ENCODE assay signal across 8 mouse cellular contexts in the genomic region with DNA sequence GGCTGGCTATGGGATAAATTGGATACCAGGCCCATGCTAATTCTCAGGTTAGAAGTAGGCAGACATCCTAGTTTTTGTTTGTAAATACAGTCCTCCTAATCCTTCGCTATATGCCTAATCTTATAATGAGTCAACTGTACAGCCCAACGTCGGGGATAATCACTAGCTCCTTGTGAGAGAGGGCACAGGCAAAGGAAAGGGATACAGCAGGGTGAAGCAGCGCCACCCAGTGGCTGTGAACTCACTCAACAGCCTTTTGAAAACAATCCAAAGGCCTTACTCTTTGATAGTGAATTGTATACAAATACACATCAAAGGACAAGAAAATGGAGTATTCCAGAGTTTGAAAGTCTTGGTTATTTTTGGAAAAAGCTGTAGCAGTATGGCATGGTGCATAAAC. TPM values are rescaled to one million over a fixed set of nuclear protein-coding genes. Genes with fewer than 3 reads are reported as not detected.
DNase-seq lines count a peak whose midpoint lies in the region; ATAC-seq and TF ChIP-seq lines count a peak whose summit lies in the region.

No protein-coding gene starts in this region.

- H3K4me1 ChIP-seq in embryonic facial prominence, embryonic 10.5 days, result no peaks in the 10 kb centered on the region
- no peaks in the 10 kb centered on the region for H3K4me1 ChIP-seq in lung, embryonic 14.5 days (ENCODE audit: insufficient read depth)
- H3K4me1 ChIP-seq in small intestine, adult 2 months (ENCODE audit: control insufficient read depth, insufficient read depth, insufficient read length, low read length), result no peaks in the 10 kb centered on the region

- DNase-seq in heart, postnatal 14 days, result peak; percentile 49 to 62
- DNase-seq in heart, postnatal 25 days (ENCODE audit: low spot score), result no peak
- peak; percentile 69 for DNase-seq in A20 (ENCODE audit: low read depth, low spot score)
- peak; percentile 34 for DNase-seq in adrenal gland, adult 8-10 months
- DNase-seq in embryonic facial prominence, embryonic 10.5 days (ENCODE audit: low spot score), result peak; percentile 13
- DNase-seq in kidney, postnatal 10 days, result peak; percentile 61
- peak; percentile 68 for DNase-seq in lung, embryonic 14.5 days

- WGBS in embryonic facial prominence, embryonic 10.5 days, result 59% methylated on average over 4 of the region's 4 CpGs
- WGBS in lung, embryonic 14.5 days, result 54% methylated on average over 4 of the region's 4 CpGs
- 23% methylated on average over 4 of the region's 4 CpGs for WGBS in small intestine, adult 2 months

- H3K4me3 ChIP-seq in embryonic facial prominence, embryonic 10.5 days, result no peak overlapping the region
- H3K4me3 ChIP-seq in lung, embryonic 14.5 days (ENCODE audit: low read depth, low read length), result no peak overlapping the region
- no peak overlapping the region for H3K4me3 ChIP-seq in small intestine, adult 2 months (ENCODE audit: low read depth, low read length)

- no peak overlapping the region for H3K9ac ChIP-seq in lung, embryonic 14.5 days

- H3K9me3 ChIP-seq in embryonic facial prominence, embryonic 10.5 days, result no peaks in the 10 kb centered on the region; the same call in 1 of the 2 replicates
- no peaks in the 10 kb centered on the region; the same call in 1 of the 2 replicates for H3K9me3 ChIP-seq in lung, embryonic 14.5 days (ENCODE audit: low read depth, low read length)

- TF ChIP-seq POLR2A in small intestine, adult 2 months (IDR thresholded peaks at IDR 0.05; ENCODE audit: low read depth, low read length), result no peak

- peaks cover 70% of the 10 kb centered on the region for H3K36me3 ChIP-seq in embryonic facial prominence, embryonic 10.5 days (replicated peaks)
- peaks cover 49% of the 10 kb centered on the region for H3K36me3 ChIP-seq in lung, embryonic 14.5 days (ENCODE audit: insufficient read depth)
- peaks cover 26% of the 10 kb centered on the region for H3K36me3 ChIP-seq in small intestine, adult 2 months (ENCODE audit: control insufficient read depth, insufficient read depth, low read length)

- ATAC-seq in lung, embryonic 14.5 days (ENCODE audit: insufficient read depth), result no peak

- H3K27me3 ChIP-seq in embryonic facial prominence, embryonic 10.5 days (replicated peaks; ENCODE audit: low read depth, poor library complexity, severe bottlenecking), result no peaks in the 10 kb centered on the region
- H3K27me3 ChIP-seq in lung, embryonic 14.5 days (ENCODE audit: insufficient read depth, low read length), result no peaks in the 10 kb centered on the region
- no peaks in the 10 kb centered on the region for H3K27me3 ChIP-seq in small intestine, adult 2 months (ENCODE audit: control insufficient read depth, insufficient read depth, low read length)

- H3K27ac ChIP-seq in embryonic facial prominence, embryonic 10.5 days (replicated peaks), result no peak overlapping the region
- H3K27ac ChIP-seq in lung, embryonic 14.5 days (ENCODE audit: low read depth), result no peak overlapping the region
- no peak overlapping the region for H3K27ac ChIP-seq in small intestine, adult 2 months (ENCODE audit: insufficient read depth, low read depth, low read length)

- no peak overlapping the region for H3K4me2 ChIP-seq in lung, embryonic 14.5 days

- intact Hi-C loops in heart, postnatal 14 days (cut with DNase I), result loop anchor here (1.0 kb wide), 1 partner anchor 146 kb away; no protein-coding TSS in a partner anchor
- intact Hi-C loops in heart, postnatal 25 days (cut with DNase I), result loop anchor here (2.0 to 5.0 kb wide), 2 partner anchors 36 to 144 kb away; no protein-coding TSS in a partner anchor

- TF ChIP-seq CTCF in lung, embryonic 14.5 days (IDR thresholded peaks at IDR 0.05; ENCODE audit: low read depth), result peak; percentile 65
- TF ChIP-seq CTCF in small intestine, adult 2 months (IDR thresholded peaks at IDR 0.05; ENCODE audit: extremely low read depth, insufficient read length, insufficient replicate concordance, low read depth, low read length), result peak; percentile 77; the same call in 1 of the 2 replicates

RNA-seq across cellular contexts. Expression of gene Yae1d1, which starts 10.0 kb away (rescaled TPM):
- total RNA-seq in heart, postnatal 14 days (2021), result 10 to 100 TPM; 28.3 to 28.5 TPM
- 10 to 100 TPM; 36.1 to 36.9 TPM for total RNA-seq in heart, postnatal 25 days (2021)
- total RNA-seq in adrenal gland, adult 8-10 months (2022), result 10 to 100 TPM; 29.6 to 33.3 (median 31.6) TPM
- polyA plus RNA-seq in embryonic facial prominence, embryonic 10.5 days (2016; fragmentation: Nextera tagmentation; extraction: Ambion mirVana), result 89.2 and 90.9 TPM in 2 replicates
- polyA plus RNA-seq in lung, embryonic 14.5 days (2014; fragmentation: Nextera tagmentation; extraction: Ambion mirVana), result 74.3 and 75.2 TPM in 2 replicates
- 0.70 and 1.8 TPM in 2 replicates for polyA plus RNA-seq in small intestine, adult 2 months (2012; rRNA removed)

RNA-seq across cellular contexts. Expression of gene Rala, which starts 39.2 kb away (rescaled TPM):
- 10 to 100 TPM; 38.4 to 41.7 TPM for total RNA-seq in heart, postnatal 14 days (2021)
- 10 to 100 TPM; 39.0 to 40.9 TPM for total RNA-seq in heart, postnatal 25 days (2021)
- total RNA-seq in adrenal gland, adult 8-10 months (2022), result 10 to 100 TPM; 52.3 to 61.4 (median 58.1) TPM
- polyA plus RNA-seq in embryonic facial prominence, embryonic 10.5 days (2016; fragmentation: Nextera tagmentation; extraction: Ambion mirVana), result 107 and 108 TPM in 2 replicates
- 107 and 109 TPM in 2 replicates for polyA plus RNA-seq in lung, embryonic 14.5 days (2014; fragmentation: Nextera tagmentation; extraction: Ambion mirVana)
- polyA plus RNA-seq in small intestine, adult 2 months (2012; rRNA removed), result 9.0 and 14.1 TPM in 2 replicates
